Mouse (Mus musculus) adrenal gland, adult 2 months (tissue): Measurements from ENCODE around the gene S1pr1. TPM values are rescaled to one million over a fixed set of nuclear protein-coding genes. Genes with fewer than 3 reads are reported as not detected.
A peak's percentile ranks its signal among the peaks of the same experiment; 100 is the strongest.

ENCODE experiments used
- DNase-seq: peaks from one replicate; pipeline ENCODE4 v3.0.0; 2021
- polyA plus RNA-seq: library from polyadenylated mRNA; depleted of rRNA; stranded (reverse); fragments of >200 nt; gene quantifications from 2 replicates; pipeline ENCODE4 v1.2.3, GENCODE M21; 2012
- total RNA-seq, 2 experiments: library from RNA; stranded (reverse); gene quantifications; 2 replicates each; pipeline ENCODE4 v1.2.3; 2021

The S1pr1 gene
- total and polyA plus RNA-seq, 3 experiments = 18.9 to 25.0 (median 21.8) TPM

GRCm38 (mm10) chr3:115712808-115713200, 2.1 kb downstream of the S1pr1 start:
- DNase-seq = peak; percentile 81

- DNase-seq = no peak
These were observed 2.7 kb downstream of the S1pr1 start for GRCm38 (mm10) chr3:115711924-115712807.

GRCm38 (mm10) chr3:115711393-115711792, 3.5 kb downstream of the S1pr1 start:
- DNase-seq = peak; percentile 21

- DNase-seq = no peak
These were observed 4.8 kb downstream of the S1pr1 start for GRCm38 (mm10) chr3:115710051-115710450.

- peak; percentile 59 for DNase-seq
These were observed 5.7 kb downstream of the S1pr1 start for GRCm38 (mm10) chr3:115709118-115709574.

GRCm38 (mm10) chr3:115706736-115707135, 8.1 kb downstream of the S1pr1 start:
- DNase-seq = no peak

GRCm38 (mm10) chr3:115704254-115704908, 10.5 kb downstream of the S1pr1 start:
- no peak for DNase-seq

- no peak for DNase-seq
These were observed 11.2 kb downstream of the S1pr1 start for GRCm38 (mm10) chr3:115703720-115704119.

GRCm38 (mm10) chr3:115702089-115702488, 12.8 kb downstream of the S1pr1 start:
- DNase-seq = no peak

- no peak for DNase-seq
These were observed 19.5 kb downstream of the S1pr1 start for GRCm38 (mm10) chr3:115695194-115695891.

GRCm38 (mm10) chr3:115694168-115694567, 20.7 kb downstream of the S1pr1 start:
- DNase-seq = no peak

- no peak for DNase-seq
These were observed 21.5 kb downstream of the S1pr1 start for GRCm38 (mm10) chr3:115693390-115693789.

GRCm38 (mm10) chr3:115692857-115693256, 22.0 kb downstream of the S1pr1 start:
- DNase-seq = no peak

GRCm38 (mm10) chr3:115692384-115692783, 22.5 kb downstream of the S1pr1 start:
- DNase-seq = no peak

- DNase-seq = no peak
These were observed 25.0 kb downstream of the S1pr1 start for GRCm38 (mm10) chr3:115689920-115690319.

GRCm38 (mm10) chr3:115689352-115689751, 25.5 kb downstream of the S1pr1 start:
- peak; percentile 47 for DNase-seq

GRCm38 (mm10) chr3:115687821-115688220, 27.1 kb downstream of the S1pr1 start:
- no peak for DNase-seq

- peak; percentile 17 for DNase-seq
These were observed 32.4 kb downstream of the S1pr1 start for GRCm38 (mm10) chr3:115682328-115683088.

- no peak for DNase-seq
These were observed 33.7 kb downstream of the S1pr1 start for GRCm38 (mm10) chr3:115681184-115681583.

- DNase-seq = no peak
These were observed 35.9 kb downstream of the S1pr1 start for GRCm38 (mm10) chr3:115679022-115679421.
